Mouse (Mus musculus) liver, embryonic 13.5 days (tissue): ENCODE results near the gene Dcaf15. TPM values are rescaled to one million over a fixed set of nuclear protein-coding genes. Genes with fewer than 3 reads are reported as not detected.

Experiments used
- ATAC-seq: fragments of 200-750 bp; cut with Nextera tagmentation; 2 replicates; pipeline ENCODE4 v1.8.0; 2017; ENCODE audit warnings: low read depth, mild to moderate bottlenecking, moderate number of reproducible peaks, moderate library complexity
- DNase-seq: peaks from one replicate; pipeline ENCODE4 v3.0.0; 2022
- H3K27ac ChIP-seq: fragments of 300-500 bp; sonication (generic); 2 replicates; pipeline ENCODE4 v1.5.1; 2015; ENCODE audit warnings: moderate library complexity, mild to moderate bottlenecking, inconsistent platforms
- H3K27me3 ChIP-seq: fragments of 300-500 bp; sonication (generic); 2 replicates; pipeline ENCODE4 v1.6.1; 2015; ENCODE audit warnings: mild to moderate bottlenecking, inconsistent platforms
- H3K36me3 ChIP-seq: fragments of 300-500 bp; sonication (generic); 2 replicates; pipeline ENCODE4 v1.6.1; 2015; ENCODE audit warnings: mild to moderate bottlenecking, inconsistent platforms
- H3K4me1 ChIP-seq: fragments of 300-500 bp; sonication (generic); replicated peaks from 2 replicates; pipeline ENCODE4 v1.6.1; 2015; ENCODE audit warnings: inconsistent platforms
- H3K4me2 ChIP-seq: fragments of 300-500 bp; sonication (generic); 2 replicates; pipeline ENCODE4 v1.6.1; 2015; ENCODE audit warnings: inconsistent platforms, mild to moderate bottlenecking, moderate library complexity
- H3K4me3 ChIP-seq: fragments of 300-500 bp; sonication (generic); replicated peaks from 2 replicates; pipeline ENCODE4 v1.5.1; 2015; ENCODE audit warnings: mild to moderate bottlenecking, inconsistent platforms
- H3K9ac ChIP-seq: fragments of 300-500 bp; sonication (generic); 2 replicates; pipeline ENCODE4 v1.6.1; 2015; ENCODE audit warnings: mild to moderate bottlenecking, inconsistent platforms
- H3K9me3 ChIP-seq: fragments of 300-500 bp; sonication (generic); replicated peaks from 2 replicates; pipeline ENCODE4 v1.6.1; 2016; ENCODE audit warnings: inconsistent platforms
- WGBS: fragments of 180-500 bp; shearing (Covaris S2); methylation state at CpG from one replicate; pipeline ENCODE4 v1.1.7; 2015; ENCODE audit not compliant: insufficient replicate concordance; 5-methylcytosine and 5-hydroxymethylcytosine counted together
- polyA plus RNA-seq: library from polyadenylated mRNA; unstranded; fragments of >200 nt; fragmentation: Nextera tagmentation; extraction: Ambion mirVana; gene quantifications from 2 replicates; pipeline ENCODE4 v1.2.1, GENCODE M21; 2015

Dcaf15 gene
- polyA plus RNA-seq, 1 experiment from 2014 or later, result 4.3 TPM

DNA sequence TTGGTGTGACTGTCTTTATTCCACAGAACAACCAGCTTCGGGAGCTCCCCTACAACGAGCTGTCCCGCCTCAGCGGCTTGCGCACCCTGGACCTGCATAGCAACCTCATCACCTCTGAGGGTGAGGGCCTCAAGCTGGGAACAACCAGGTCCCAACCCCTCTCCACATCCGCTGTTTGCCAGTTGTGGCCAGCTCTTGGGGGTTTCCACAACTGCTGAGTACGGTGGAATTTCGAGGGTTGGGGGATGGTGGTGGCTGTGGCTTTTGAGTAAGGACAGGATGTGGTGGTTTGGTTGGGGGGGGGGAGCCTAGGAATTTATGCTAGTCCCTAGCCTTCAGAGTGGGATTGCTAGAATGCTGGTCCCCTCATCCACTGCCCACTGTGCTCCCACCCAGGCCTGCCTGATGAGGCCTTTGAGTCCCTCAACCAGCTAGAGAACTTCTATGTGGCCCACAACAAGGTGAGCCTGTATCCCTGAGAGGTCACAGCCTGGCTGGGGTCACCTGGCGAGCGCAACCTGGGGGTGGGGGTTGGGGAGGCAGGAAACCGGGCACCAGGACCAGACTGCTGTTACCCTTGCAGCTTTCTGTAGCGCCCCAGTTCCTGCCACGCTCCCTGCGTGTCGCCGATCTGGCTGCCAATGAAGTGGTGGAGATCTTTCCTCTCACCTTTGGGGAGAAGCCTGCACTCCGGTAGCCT is 22.8 kb upstream of the Dcaf15 start:
- no peak overlapping the region for H3K4me2 ChIP-seq
- no peak overlapping the region for H3K9ac ChIP-seq
- H3K27ac ChIP-seq, result no peak overlapping the region
- 0 out of 2 replicates have a peak, but pooled peaks cover 7% of the 10 kb centered on the region for H3K4me1 ChIP-seq
- no peaks in the 10 kb centered on the region for H3K27me3 ChIP-seq
- H3K4me3 ChIP-seq, result no peak overlapping the region
- DNase-seq, result no peak
- H3K36me3 ChIP-seq, result peaks cover 1% of the 10 kb centered on the region; the same call in 1 of the 2 replicates
- 33% methylated on average over 17 of the region's 17 CpGs for whole genome bisulfite sequencing
- no peaks in the 10 kb centered on the region for H3K9me3 ChIP-seq
- no peak for ATAC-seq

DNA sequence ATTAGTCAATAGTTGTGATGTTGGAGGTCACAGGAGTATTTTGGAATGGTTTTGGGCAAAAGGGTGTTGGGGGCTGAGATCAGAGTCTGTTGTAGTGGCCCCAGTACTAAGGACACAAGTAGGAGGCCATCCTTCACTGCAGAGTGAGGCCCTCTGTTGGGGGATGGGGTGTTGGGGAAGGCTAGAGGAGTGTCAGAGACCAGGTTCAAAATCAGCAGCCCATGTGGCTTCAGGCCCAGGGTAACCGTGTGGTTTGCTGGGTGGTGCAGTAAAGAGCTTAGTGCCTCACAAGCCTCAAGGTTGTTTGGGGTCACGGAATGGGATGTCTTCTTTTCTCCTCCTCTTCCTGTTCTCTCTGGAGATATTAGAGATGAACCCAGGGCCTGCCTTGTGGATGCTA is 22.2 kb upstream of the Dcaf15 start:
- H3K27me3 ChIP-seq, result no peaks in the 10 kb centered on the region
- ATAC-seq, result no peak
- 35% methylated on average over 2 of the region's 2 CpGs for WGBS
- H3K36me3 ChIP-seq, result no peaks in the 10 kb centered on the region
- H3K9ac ChIP-seq, result no peak overlapping the region
- no peak overlapping the region for H3K4me3 ChIP-seq
- H3K27ac ChIP-seq, result no peak overlapping the region
- DNase-seq, result no peak
- 0 out of 2 replicates have a peak, but pooled peaks cover 7% of the 10 kb centered on the region for H3K4me1 ChIP-seq
- no peaks in the 10 kb centered on the region for H3K9me3 ChIP-seq
- no peak overlapping the region for H3K4me2 ChIP-seq

DNA sequence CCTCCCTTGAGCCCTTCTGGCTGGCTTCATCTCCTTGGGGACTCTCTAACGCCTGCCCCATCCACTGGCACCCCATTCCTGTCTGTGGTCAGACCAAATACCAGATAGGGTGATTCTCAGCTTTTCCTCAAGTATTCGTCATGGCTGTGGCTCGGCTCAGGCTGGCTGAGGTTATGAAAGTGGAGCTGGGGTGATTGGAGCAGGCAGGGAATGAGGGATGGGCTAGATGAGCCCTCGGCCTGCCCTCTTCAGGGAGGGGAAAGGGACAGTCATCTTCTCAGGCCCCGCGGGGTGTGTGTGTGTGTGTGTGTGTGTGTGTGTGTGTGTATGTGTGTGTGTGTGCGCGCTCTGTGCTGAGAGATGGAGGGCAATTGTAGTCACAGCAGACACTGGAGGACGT is 21.1 kb upstream of the Dcaf15 start, which contains the start of gene Podnl1:
Podnl1 (plus strand) TSS at position 334 of the 400 bp plus-strand sequence.
- H3K4me2 ChIP-seq, result no peak within 1 kb of the TSS
- H3K9ac ChIP-seq, result no peak within 1 kb of the TSS
- WGBS, result 48% methylated on average over 9 of the region's 9 CpGs
- DNase-seq, result no peak
- no peaks in the 10 kb centered on the region for H3K36me3 ChIP-seq
- H3K4me1 ChIP-seq, result 0 out of 2 replicates have a peak, but pooled peaks cover 7% of the 10 kb centered on the region
- H3K4me3 ChIP-seq, result no peak within 1 kb of the TSS
- H3K27me3 ChIP-seq, result 0 out of 2 replicates have a peak, but pooled peaks cover 5% of the 10 kb centered on the region
- H3K9me3 ChIP-seq, result no peaks in the 10 kb centered on the region
- H3K27ac ChIP-seq, result no peak within 1 kb of the TSS
- no peak for ATAC-seq

DNA sequence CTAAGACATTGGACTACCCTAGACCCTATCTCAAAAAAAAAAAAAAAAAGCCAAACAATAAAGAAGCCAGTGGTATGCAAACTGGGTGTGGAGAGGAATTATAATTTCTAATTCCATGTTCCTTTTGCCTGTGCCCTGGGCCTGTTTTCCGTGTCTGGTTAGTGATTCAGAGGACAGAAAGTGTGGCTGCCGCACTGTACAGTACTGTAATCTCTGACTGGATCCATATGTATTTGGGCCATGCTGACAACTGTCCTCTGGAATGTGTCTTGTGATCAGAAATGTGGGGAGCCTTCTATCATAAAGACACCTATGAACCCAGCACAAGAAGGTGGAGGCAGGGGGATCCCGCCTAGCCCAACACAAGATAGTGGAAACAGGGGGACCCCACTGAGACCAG is 17.6 kb upstream of the Dcaf15 start:
- ATAC-seq, result no peak
- 71% methylated on average over 3 of the region's 3 CpGs for WGBS

DNA sequence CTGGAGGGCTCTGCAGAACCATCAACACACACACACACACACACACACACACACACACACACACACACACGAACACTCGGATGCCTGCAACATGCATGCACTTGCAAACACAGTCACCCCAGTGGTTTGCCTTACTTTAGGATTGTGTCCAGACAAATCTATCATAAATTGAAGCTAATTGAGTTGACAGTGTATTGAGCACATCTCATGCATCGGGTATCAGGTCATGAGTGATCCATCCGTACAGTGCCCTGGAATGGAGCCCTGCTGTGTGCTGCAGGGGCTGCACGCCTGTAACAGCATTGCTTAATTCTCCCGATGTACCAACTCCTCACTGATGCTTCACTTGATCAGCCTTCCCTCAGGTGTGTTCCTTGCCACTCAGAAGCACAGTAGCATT is 11.1 kb upstream of the Dcaf15 start:
- DNase-seq (no peak), ATAC-seq (no peak)
- H3K4me3 ChIP-seq, result no peak overlapping the region
- WGBS, result 69% methylated on average over 6 of the region's 6 CpGs
- no peak overlapping the region for H3K9ac ChIP-seq
- H3K4me2 ChIP-seq, result no peak overlapping the region
- no peaks in the 10 kb centered on the region for H3K4me1 ChIP-seq
- H3K36me3 ChIP-seq, result no peaks in the 10 kb centered on the region
- no peak overlapping the region for H3K27ac ChIP-seq
- H3K9me3 ChIP-seq, result no peaks in the 10 kb centered on the region; the same call in 1 of the 2 replicates
- H3K27me3 ChIP-seq, result no peaks in the 10 kb centered on the region

More for the DNA sequence above, 17.6 kb upstream of the Dcaf15 start:
- Histone ChIP-seq H3K27ac (no peak overlapping the region), H3K4me3 (no peak overlapping the region), H3K9me3 (no peaks in the 10 kb centered on the region; the same call in 1 of the 2 replicates), H3K4me1 (no peaks in the 10 kb centered on the region), H3K27me3 (0 out of 2 replicates have a peak, but pooled peaks cover 5% of the 10 kb centered on the region), H3K36me3 (no peaks in the 10 kb centered on the region), H3K9ac (no peak overlapping the region), H3K4me2 (no peak overlapping the region)
- no peak for DNase-seq

DNA sequence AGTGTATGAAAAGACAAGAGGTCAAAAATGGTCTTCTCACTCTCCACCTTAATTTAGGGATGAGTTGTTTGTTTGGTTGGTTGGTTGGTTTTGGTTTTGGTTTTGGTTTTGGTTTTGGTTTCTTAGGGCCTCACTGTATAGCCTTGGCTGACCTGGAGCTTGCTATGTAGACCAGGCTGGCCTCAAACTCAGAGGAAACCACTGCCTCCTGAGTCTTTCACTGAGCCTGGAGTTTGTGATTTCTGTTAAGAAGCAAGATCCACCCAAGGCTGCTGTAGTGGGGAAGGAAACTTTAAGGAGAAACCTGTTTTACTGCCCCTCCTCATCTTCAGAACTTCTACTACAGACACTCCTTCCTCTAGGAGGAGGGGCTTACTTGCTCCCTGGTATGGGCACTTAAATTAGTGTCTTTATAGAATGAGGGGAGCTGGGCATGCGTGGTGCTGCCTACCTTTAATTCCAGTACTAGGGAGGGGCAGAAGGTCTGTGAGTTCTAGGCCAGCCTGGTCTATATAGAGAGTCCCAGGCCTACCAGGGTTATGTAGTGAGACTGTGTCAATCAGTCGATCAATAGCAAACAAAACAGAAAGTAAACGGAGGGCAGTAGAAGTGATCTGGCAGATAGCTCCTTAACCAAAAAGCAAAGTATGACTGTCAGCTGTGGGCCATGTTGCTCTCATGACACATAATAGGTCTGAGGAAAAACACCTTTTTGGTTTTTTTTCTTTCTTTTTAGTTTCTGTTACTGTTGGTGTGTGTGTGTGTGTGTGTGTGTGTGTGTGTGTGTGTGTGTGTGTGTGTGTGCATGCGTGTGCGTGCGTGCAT is 1.9 kb upstream of the Dcaf15 start:
- no peak overlapping the region for H3K4me2 ChIP-seq
- no peaks in the 10 kb centered on the region for H3K9me3 ChIP-seq
- no peak for DNase-seq
- no peaks in the 10 kb centered on the region for H3K27me3 ChIP-seq
- H3K36me3 ChIP-seq, result peaks cover 14% of the 10 kb centered on the region
- no peak overlapping the region for H3K4me3 ChIP-seq
- H3K9ac ChIP-seq, result no peak overlapping the region
- no peak overlapping the region; the same call in 1 of the 2 replicates for H3K27ac ChIP-seq
- WGBS, result 83% methylated on average over 6 of the region's 6 CpGs
- peaks cover 33% of the 10 kb centered on the region for H3K4me1 ChIP-seq
- no peak for ATAC-seq

DNA sequence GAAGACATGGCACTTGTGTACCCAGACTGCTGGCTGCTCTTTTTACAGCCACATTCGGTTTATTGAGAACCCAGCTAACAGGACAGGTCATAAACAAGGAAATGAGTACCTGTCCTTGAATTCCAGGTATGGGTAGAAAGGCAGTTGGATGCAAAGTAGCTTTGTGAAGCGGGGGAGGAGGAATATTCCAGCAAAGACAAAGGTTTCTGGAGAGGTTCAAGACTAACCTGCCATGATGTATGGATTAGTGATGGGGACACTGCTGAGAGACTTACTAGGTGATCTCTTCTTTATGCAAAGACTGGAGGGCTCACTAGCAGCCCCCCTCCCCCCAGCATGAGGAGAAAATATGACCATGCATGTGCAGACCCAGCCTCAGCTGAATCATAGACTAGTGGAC is 1.1 kb upstream of the Dcaf15 start:
- Histone ChIP-seq H3K36me3 (peaks cover 20% of the 10 kb centered on the region), H3K9me3 (no peaks in the 10 kb centered on the region), H3K27ac (no peak overlapping the region), H3K4me3 (peak overlapping the region; percentile 76), H3K27me3 (no peaks in the 10 kb centered on the region), H3K9ac (peak overlapping the region; percentile 57; the same call in 1 of the 2 replicates), H3K4me2 (peak overlapping the region; percentile 74), H3K4me1 (peaks cover 33% of the 10 kb centered on the region)
- no peak for ATAC-seq
- 70% methylated on average over 2 of the region's 2 CpGs for WGBS
- no peak for DNase-seq

DNA sequence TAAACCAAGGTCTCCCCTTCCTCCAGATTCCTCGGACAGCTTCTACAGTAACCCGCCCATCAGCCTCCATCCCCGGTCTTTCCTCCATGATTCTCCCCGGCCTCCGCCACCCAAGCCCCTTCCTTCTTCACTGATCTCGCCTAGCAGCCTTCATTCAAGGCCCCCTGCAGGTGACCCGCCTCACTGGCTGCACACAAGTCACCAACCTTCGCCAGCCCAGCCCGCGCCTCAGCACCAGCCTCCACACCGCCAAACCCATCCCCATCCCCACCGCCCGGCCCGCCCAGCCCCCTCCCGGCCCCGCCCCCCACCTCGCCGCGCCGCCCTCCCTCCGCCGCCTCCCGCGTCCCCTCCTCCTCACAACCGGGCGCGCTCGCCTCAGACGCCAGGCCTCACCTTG is 347 bp downstream of the Dcaf15 start:
- under 1% methylated on average over 28 of the region's 29 CpGs for WGBS
- Histone ChIP-seq H3K9me3 (no peaks in the 10 kb centered on the region), H3K27me3 (no peaks in the 10 kb centered on the region), H3K9ac (peak overlapping the region; percentile 81), H3K4me1 (peaks cover 33% of the 10 kb centered on the region), H3K27ac (peak overlapping the region; percentile 70), H3K4me2 (peak overlapping the region; percentile 92), H3K4me3 (peak overlapping the region; percentile 76), H3K36me3 (peaks cover 26% of the 10 kb centered on the region)
- DNase-seq (peak; percentile 63), ATAC-seq (peak; percentile 71)

DNA sequence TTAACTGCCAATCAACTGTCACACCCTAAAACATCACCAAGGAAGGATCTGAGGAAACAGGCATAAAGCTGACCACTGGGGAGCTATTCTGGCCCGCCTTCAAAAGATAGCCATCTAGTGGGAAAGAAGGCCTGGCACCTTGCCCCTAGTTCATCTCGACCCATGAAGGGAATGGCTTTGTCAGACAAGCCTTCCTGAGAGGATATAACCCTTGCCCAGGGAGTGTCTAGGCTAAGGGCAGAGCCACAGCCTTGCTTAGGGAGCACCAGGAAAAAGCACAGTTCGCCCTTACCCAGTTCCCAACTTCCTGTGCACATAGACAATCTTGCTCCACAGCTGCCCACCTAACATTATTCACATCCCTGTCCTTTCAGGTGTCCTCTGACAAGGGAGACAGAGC is 967 bp downstream of the Dcaf15 start:
- DNase-seq (no peak), ATAC-seq (no peak)
- H3K4me1 ChIP-seq, result peaks cover 33% of the 10 kb centered on the region
- peak overlapping the region; percentile 76 for H3K4me3 ChIP-seq
- 39% methylated on average over 3 of the region's 3 CpGs for WGBS
- H3K9me3 ChIP-seq, result no peaks in the 10 kb centered on the region
- H3K27me3 ChIP-seq, result no peaks in the 10 kb centered on the region
- H3K36me3 ChIP-seq, result peaks cover 31% of the 10 kb centered on the region
- H3K27ac ChIP-seq, result peak overlapping the region; percentile 70
- H3K9ac ChIP-seq, result peak overlapping the region; percentile 81
- peak overlapping the region; percentile 92 for H3K4me2 ChIP-seq

DNA sequence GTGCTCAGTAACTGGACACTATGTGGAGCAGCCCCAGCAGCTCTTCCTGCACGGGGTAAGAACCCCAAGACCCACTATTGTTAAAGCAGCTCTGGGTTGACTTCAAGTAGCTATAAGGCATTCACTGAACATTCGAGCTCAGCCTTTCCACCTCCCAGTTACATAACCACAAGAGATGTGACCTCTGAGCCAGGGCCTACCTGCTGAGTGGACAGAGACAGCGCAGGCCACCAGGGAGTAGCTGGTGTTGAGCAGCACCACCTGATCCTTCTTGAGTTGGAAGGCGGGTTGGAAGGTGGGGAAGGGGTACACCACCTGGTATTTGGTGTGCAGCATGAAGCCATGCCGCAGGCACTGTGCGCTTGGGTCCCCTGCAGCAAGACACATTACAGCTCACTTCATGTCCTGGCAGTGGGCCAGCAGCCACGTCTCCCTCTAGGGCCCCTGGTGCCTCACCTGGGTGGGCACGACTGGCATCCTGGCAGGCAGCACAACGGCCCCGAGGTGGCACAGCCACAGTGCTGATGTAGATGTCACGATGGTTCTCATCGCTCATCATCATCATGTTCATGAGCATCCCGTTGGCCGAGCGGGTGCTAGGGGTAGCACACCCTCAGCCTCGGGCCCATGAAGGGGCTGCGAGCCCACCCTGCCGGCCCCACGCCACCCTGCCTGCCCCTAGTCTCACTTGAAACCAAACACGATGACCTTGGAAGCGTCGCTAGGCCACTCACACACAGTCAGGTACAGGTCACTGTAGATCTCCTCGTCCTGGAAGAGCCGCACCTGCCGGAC is 2.9 kb downstream of the Dcaf15 start:
- Histone ChIP-seq H3K9me3 (no peaks in the 10 kb centered on the region), H3K9ac (no peak overlapping the region), H3K4me2 (no peak overlapping the region), H3K36me3 (peaks cover 50% of the 10 kb centered on the region), H3K27ac (no peak overlapping the region), H3K27me3 (no peaks in the 10 kb centered on the region), H3K4me1 (peaks cover 33% of the 10 kb centered on the region), H3K4me3 (no peak overlapping the region)
- DNase-seq (no peak), ATAC-seq (no peak)
- WGBS, result 83% methylated on average over 25 of the region's 25 CpGs

DNA sequence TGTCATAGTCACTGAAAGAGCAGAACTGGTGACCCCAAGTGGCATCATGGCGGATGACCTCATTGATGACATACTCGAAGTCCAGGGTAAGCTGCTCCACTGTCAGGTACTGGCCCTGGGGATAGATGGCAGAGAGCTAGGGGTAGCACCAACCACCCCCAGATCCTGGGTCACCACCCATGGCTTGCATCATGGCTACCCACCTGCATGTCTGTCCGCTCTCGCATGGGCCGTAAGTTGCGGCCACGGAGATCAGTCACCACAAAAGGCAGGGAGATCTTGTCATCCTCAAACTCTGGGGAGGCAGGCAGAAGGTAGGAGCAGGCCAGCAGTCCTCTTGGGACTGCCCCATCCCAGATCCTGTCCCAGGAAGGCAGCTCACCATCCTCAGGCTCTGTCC is 6.2 kb downstream of the Dcaf15 start:
- ATAC-seq, result no peak
- peaks cover 11% of the 10 kb centered on the region for H3K4me1 ChIP-seq
- no peak overlapping the region for H3K4me2 ChIP-seq
- 89% methylated on average over 7 of the region's 7 CpGs for WGBS
- H3K27me3 ChIP-seq, result no peaks in the 10 kb centered on the region
- DNase-seq, result no peak
- H3K36me3 ChIP-seq, result peaks cover 79% of the 10 kb centered on the region
- no peak overlapping the region for H3K9ac ChIP-seq
- no peak overlapping the region for H3K27ac ChIP-seq
- H3K9me3 ChIP-seq, result no peaks in the 10 kb centered on the region
- no peak overlapping the region for H3K4me3 ChIP-seq
